Mouse (Mus musculus): ENCODE results near the gene Nppb.

Gene Nppb

GRCm38 (mm10) chr4:147976237-147976636 is 9.4 kb upstream of the Nppb start:
- ATAC-seq (ENCODE audit: low TSS enrichment), result no peak

- ATAC-seq (ENCODE audit: low TSS enrichment), result no peak
Observed at GRCm38 (mm10) chr4:147977726-147978125, 7.9 kb upstream of the Nppb start.

- ATAC-seq (ENCODE audit: low TSS enrichment), result no peak
Observed at GRCm38 (mm10) chr4:147978391-147978790, 7.2 kb upstream of the Nppb start.

- no peak for ATAC-seq (ENCODE audit: low TSS enrichment)
Observed at GRCm38 (mm10) chr4:147979441-147979860, 6.1 kb upstream of the Nppb start.

GRCm38 (mm10) chr4:147993571-147994095 is 8.0 kb downstream of the Nppb start:
- ATAC-seq (ENCODE audit: low TSS enrichment), result no peak

- ATAC-seq (ENCODE audit: low TSS enrichment), result no peak
Observed at GRCm38 (mm10) chr4:147995311-147995710, 9.7 kb downstream of the Nppb start.

- ATAC-seq (ENCODE audit: low TSS enrichment), result no peak
Observed at GRCm38 (mm10) chr4:148000202-148000772, 14.7 kb downstream of the Nppb start, which contains the start of gene Nppa. TSS of gene Nppa (plus strand) at chr4:148000722.

GRCm38 (mm10) chr4:148001013-148001789 is 15.6 kb downstream of the Nppb start:
- no peak for ATAC-seq (ENCODE audit: low TSS enrichment)

GRCm38 (mm10) chr4:148001866-148002265 is 16.3 kb downstream of the Nppb start:
- no peak for ATAC-seq (ENCODE audit: low TSS enrichment)

GRCm38 (mm10) chr4:148004361-148004760 is 18.8 kb downstream of the Nppb start:
- no peak for ATAC-seq (ENCODE audit: low TSS enrichment)

- peak; percentile 74 for ATAC-seq (ENCODE audit: low TSS enrichment)
Observed at GRCm38 (mm10) chr4:148008412-148008811, 22.8 kb downstream of the Nppb start.

- ATAC-seq (ENCODE audit: low TSS enrichment), result no peak
Observed at GRCm38 (mm10) chr4:148009641-148010040, 24.1 kb downstream of the Nppb start.

GRCm38 (mm10) chr4:148011332-148011731 is 25.7 kb downstream of the Nppb start:
- no peak for ATAC-seq (ENCODE audit: low TSS enrichment)

- ATAC-seq (ENCODE audit: low TSS enrichment), result no peak
Observed at GRCm38 (mm10) chr4:148012216-148012615, 26.6 kb downstream of the Nppb start.

GRCm38 (mm10) chr4:148015418-148015817 is 29.8 kb downstream of the Nppb start:
- no peak for ATAC-seq (ENCODE audit: low TSS enrichment)

GRCm38 (mm10) chr4:148016981-148017380 is 31.4 kb downstream of the Nppb start:
- no peak for ATAC-seq (ENCODE audit: low TSS enrichment)

GRCm38 (mm10) chr4:148018410-148018809 is 32.8 kb downstream of the Nppb start:
- ATAC-seq (ENCODE audit: low TSS enrichment), result 0 out of 2 replicates have a peak, but pooled peaks have one; percentile 20

- no peak for ATAC-seq (ENCODE audit: low TSS enrichment)
Observed at GRCm38 (mm10) chr4:148024003-148024402, 38.4 kb downstream of the Nppb start.

GRCm38 (mm10) chr4:148029297-148029696 is 43.7 kb downstream of the Nppb start:
- no peak for ATAC-seq (ENCODE audit: low TSS enrichment)

- ATAC-seq (ENCODE audit: low TSS enrichment), result no peak
Observed at GRCm38 (mm10) chr4:148030506-148030905, 44.9 kb downstream of the Nppb start.

GRCm38 (mm10) chr4:148033858-148034410 is 48.3 kb downstream of the Nppb start:
- ATAC-seq (ENCODE audit: low TSS enrichment), result no peak

- no peak for ATAC-seq (ENCODE audit: low TSS enrichment)
Observed at GRCm38 (mm10) chr4:148035440-148035839, 49.9 kb downstream of the Nppb start.
